Mouse (Mus musculus) liver, postnatal 0 days (tissue): ENCODE data around the gene Bach1. TPM values are rescaled to one million over a fixed set of nuclear protein-coding genes. Genes with fewer than 3 reads are reported as not detected.

Experiments used
- ATAC-seq: fragments of 200-750 bp; cut with Nextera tagmentation; 2 replicates; pipeline ENCODE4 v1.8.0; 2017; ENCODE audit warnings: mild to moderate bottlenecking, moderate library complexity
- DNase-seq: peaks from one replicate; pipeline ENCODE4 v3.0.0-alpha.2; 2016
- H3K27ac ChIP-seq: fragments of 300-500 bp; sonication (generic); 2 replicates; pipeline ENCODE4 v1.5.1; 2014; ENCODE audit warnings: antibody characterized with exemption, moderate library complexity, mild to moderate bottlenecking, low read depth
- H3K27me3 ChIP-seq: fragments of 300-500 bp; sonication (generic); 2 replicates; pipeline ENCODE4 v1.6.1; 2014; ENCODE audit warnings: low read length, control low read depth, mixed read lengths; ENCODE audit not compliant: insufficient read depth
- H3K36me3 ChIP-seq: fragments of 300-500 bp; sonication (generic); replicated peaks from 2 replicates; pipeline ENCODE4 v1.6.1; 2014; ENCODE audit warnings: mild to moderate bottlenecking, control low read depth, low read length, moderate library complexity, mixed read lengths; ENCODE audit not compliant: insufficient read depth
- H3K4me1 ChIP-seq: fragments of 300-500 bp; sonication (generic); 2 replicates; pipeline ENCODE4 v1.6.1; 2014; ENCODE audit warnings: antibody characterized with exemption, mild to moderate bottlenecking, control low read depth; ENCODE audit not compliant: insufficient read depth
- H3K4me2 ChIP-seq: fragments of 300-500 bp; sonication (generic); 2 replicates; pipeline ENCODE4 v1.6.1; 2014; ENCODE audit warnings: low read depth, mild to moderate bottlenecking, low read length, moderate library complexity, mixed read lengths
- H3K4me3 ChIP-seq: fragments of 300-500 bp; sonication (generic); 2 replicates; pipeline ENCODE4 v1.5.1; 2014; ENCODE audit warnings: low read depth, low read length
- H3K9ac ChIP-seq: fragments of 300-500 bp; sonication (generic); replicated peaks from 2 replicates; pipeline ENCODE4 v1.6.1; 2014; ENCODE audit warnings: mild to moderate bottlenecking, moderate library complexity
- H3K9me3 ChIP-seq: fragments of 300-500 bp; sonication (generic); 2 replicates; pipeline ENCODE4 v1.6.1; 2016; ENCODE audit warnings: mild to moderate bottlenecking, control low read depth, low read length, mixed read lengths
- CTCF ChIP-seq: sonication (generic); IDR thresholded peaks from 2 replicates; pipeline ENCODE4 v1.5.1; 2016; ENCODE audit warnings: antibody characterized with exemption, low read depth
- EP300 ChIP-seq: IDR thresholded peaks from 2 replicates; pipeline ENCODE4 v1.6.1; 2016; ENCODE audit warnings: antibody characterized with exemption, low read depth, mild to moderate bottlenecking
- WGBS: fragments of 180-500 bp; shearing (Covaris S2); extraction: QIAGEN DNeasy Blood & Tissue Kit; methylation state at CpG from one replicate; pipeline ENCODE4 v1.1.7; 2014; ENCODE audit not compliant: insufficient replicate concordance; 5-methylcytosine and 5-hydroxymethylcytosine counted together
- polyA plus RNA-seq: library from polyadenylated mRNA; unstranded; fragments of >200 nt; fragmentation: Nextera tagmentation; extraction: Ambion mirVana; gene quantifications from 2 replicates; pipeline ENCODE4 v1.2.1, GENCODE M21; 2015

The Bach1 gene
- polyA plus RNA-seq, 1 experiment from 2014 or later, result 5.9 TPM

DNA sequence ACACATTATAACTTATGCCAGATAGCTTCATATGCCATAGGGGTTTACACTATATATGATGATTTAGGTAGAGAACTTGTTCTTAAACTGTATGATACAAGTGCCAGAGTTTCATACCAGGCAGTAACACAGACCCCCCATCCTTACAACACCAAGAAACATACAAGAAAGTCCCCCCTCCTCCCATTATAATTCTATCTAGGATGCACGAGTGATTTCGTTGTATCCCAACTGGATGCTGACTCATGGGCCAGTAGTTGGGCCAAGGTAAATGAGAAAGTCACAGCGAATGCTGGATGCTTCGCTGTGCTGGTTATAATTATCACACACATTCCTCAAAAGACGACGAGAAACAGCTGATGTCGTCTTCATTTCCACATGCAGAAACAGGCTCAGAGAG is 25.6 kb upstream of the Bach1 start:
- no peak for ATAC-seq
- WGBS, result 78% methylated on average over 7 of the region's 7 CpGs

GRCm38 (mm10) chr16:87676182-87676581 is 22.6 kb upstream of the Bach1 start:
- 58% methylated on average over 10 of the region's 10 CpGs for whole genome bisulfite sequencing
- ATAC-seq, result peak; percentile 93
- H3K4me1 ChIP-seq, result 0 out of 2 replicates have a peak, but pooled peaks cover 2% of the 10 kb centered on the region

More for the DNA sequence above, 25.6 kb upstream of the Bach1 start:
- no peak overlapping the region for H3K27ac ChIP-seq
- no peak overlapping the region for H3K9ac ChIP-seq
- H3K27me3 ChIP-seq, result no peaks in the 10 kb centered on the region
- TF ChIP-seq CTCF (no peak), EP300 (no peak)
- H3K4me2 ChIP-seq, result no peak overlapping the region
- H3K4me1 ChIP-seq, result 0 out of 2 replicates have a peak, but pooled peaks cover 2% of the 10 kb centered on the region
- no peaks in the 10 kb centered on the region for H3K36me3 ChIP-seq
- no peak for DNase-seq
- H3K4me3 ChIP-seq, result no peak overlapping the region
- H3K9me3 ChIP-seq, result no peaks in the 10 kb centered on the region

DNA sequence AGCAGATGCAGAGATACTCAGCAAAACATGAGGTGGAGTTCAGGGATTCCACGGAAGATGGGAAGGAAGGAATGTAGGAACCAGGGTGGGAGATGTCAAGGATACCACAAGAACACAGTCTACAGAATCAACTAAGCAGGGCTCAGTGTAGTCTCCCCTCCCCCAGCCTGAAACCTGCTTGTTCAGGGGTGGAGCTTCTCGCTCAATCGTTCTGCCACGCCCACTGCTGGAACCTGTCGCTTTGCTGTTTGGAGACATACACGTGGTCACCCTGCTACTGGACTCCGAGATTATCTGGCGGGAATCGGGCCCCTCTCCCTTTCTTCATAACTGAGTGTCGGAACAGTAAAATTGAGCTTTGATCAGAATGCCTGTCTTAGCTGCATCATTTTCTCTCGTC is 20.1 kb upstream of the Bach1 start:
- H3K9me3 ChIP-seq, result no peaks in the 10 kb centered on the region
- peaks cover 2% of the 10 kb centered on the region; the same call in 1 of the 2 replicates for H3K4me1 ChIP-seq
- DNase-seq, result no peak
- H3K36me3 ChIP-seq, result no peaks in the 10 kb centered on the region
- TF ChIP-seq CTCF (no peak), EP300 (no peak)
- no peak overlapping the region for H3K4me2 ChIP-seq
- H3K4me3 ChIP-seq, result no peak overlapping the region
- H3K27me3 ChIP-seq, result no peaks in the 10 kb centered on the region
- no peak overlapping the region for H3K27ac ChIP-seq
- H3K9ac ChIP-seq, result no peak overlapping the region
- no peak for ATAC-seq
- 65% methylated on average over 11 of the region's 11 CpGs for WGBS

More at GRCm38 (mm10) chr16:87676182-87676581, 22.6 kb upstream of the Bach1 start:
- no peak overlapping the region for H3K4me2 ChIP-seq
- TF ChIP-seq EP300, result peak; percentile 71; the same call in 1 of the 2 replicates
- TF ChIP-seq CTCF, result no peak
- H3K9ac ChIP-seq, result no peak overlapping the region
- H3K4me3 ChIP-seq, result no peak overlapping the region
- H3K27ac ChIP-seq, result 0 out of 2 replicates have a peak overlapping the region, but pooled peaks have one; percentile 23
- H3K27me3 ChIP-seq, result no peaks in the 10 kb centered on the region
- no peaks in the 10 kb centered on the region for H3K9me3 ChIP-seq
- peak; percentile 38 for DNase-seq
- no peaks in the 10 kb centered on the region for H3K36me3 ChIP-seq

DNA sequence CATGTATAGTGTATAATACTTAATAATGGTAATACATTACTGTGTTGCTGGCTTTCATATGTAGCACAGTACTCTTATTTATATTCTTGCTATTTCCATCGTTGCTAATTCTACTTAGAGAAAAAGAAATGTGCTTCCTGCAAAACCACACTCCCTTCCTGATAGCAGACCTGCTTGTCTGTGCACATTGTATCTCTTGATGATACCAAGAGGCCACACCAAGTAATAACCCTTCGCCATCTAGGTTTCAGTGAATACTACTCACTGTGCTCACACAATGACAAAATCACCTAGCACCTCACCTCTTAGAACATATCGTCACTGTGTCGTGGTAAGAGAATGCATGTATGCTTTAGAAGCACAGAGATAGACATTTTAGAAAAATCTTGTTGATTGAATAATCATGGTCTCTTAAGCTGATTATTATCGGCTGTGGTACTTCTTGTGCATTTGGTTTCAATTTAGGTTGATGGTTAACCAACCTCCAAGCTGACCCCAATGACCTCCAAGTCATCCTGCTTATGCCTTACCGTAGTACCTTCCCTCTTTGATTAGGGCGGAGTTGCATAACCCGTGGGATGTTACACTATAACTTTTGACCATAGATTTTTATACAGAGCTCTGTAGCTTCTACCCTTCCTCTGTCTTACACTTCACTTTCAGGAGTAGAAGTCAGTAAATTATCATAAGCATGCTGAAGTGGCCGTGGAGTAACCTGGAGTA is 17.7 kb upstream of the Bach1 start:
- Histone ChIP-seq H3K36me3 (no peaks in the 10 kb centered on the region), H3K27me3 (no peaks in the 10 kb centered on the region), H3K27ac (no peak overlapping the region; the same call in 1 of the 2 replicates), H3K9ac (no peak overlapping the region), H3K4me2 (no peak overlapping the region), H3K4me1 (no peaks in the 10 kb centered on the region; the same call in 1 of the 2 replicates), H3K9me3 (no peaks in the 10 kb centered on the region), H3K4me3 (no peak overlapping the region)
- 62% methylated on average over 9 of the region's 9 CpGs for WGBS
- no peak for TF ChIP-seq EP300
- no peak for TF ChIP-seq CTCF
- ATAC-seq (peak; percentile 71), DNase-seq (no peak)

- 39% methylated on average over 3 of the region's 3 CpGs for WGBS
- no peaks in the 10 kb centered on the region for H3K36me3 ChIP-seq
- no peaks in the 10 kb centered on the region for H3K9me3 ChIP-seq
- H3K4me1 ChIP-seq, result no peaks in the 10 kb centered on the region; the same call in 1 of the 2 replicates
- DNase-seq, result no peak
- no peak overlapping the region for H3K4me2 ChIP-seq
- no peak overlapping the region; the same call in 1 of the 2 replicates for H3K27ac ChIP-seq
- H3K4me3 ChIP-seq, result no peak overlapping the region
- ATAC-seq, result 0 out of 2 replicates have a peak, but pooled peaks have one; percentile 38
- no peaks in the 10 kb centered on the region for H3K27me3 ChIP-seq
- TF ChIP-seq EP300, result no peak
- TF ChIP-seq CTCF, result no peak
- H3K9ac ChIP-seq, result no peak overlapping the region
Observed at GRCm38 (mm10) chr16:87681848-87682247, 16.9 kb upstream of the Bach1 start.

DNA sequence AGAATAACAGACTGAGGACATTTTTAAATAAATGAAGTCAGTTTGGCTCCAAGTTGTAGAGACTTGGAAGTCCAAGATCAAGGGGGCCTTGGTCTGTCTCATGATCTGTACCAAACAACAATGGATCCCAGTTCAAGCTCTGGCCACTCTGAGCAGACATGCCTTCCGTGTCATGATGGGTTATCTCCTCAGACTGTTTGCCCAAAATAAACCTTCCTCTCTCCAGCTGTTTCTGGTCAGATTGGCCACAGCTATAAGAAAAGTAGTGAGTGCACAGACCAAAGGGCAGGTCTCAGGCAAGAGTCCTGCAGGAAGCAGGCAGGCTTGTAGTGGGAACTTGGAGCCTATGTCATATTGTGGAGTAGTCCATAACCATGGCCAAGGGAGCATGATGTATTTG is 12.3 kb upstream of the Bach1 start:
- Histone ChIP-seq H3K9ac (no peak overlapping the region), H3K4me3 (no peak overlapping the region), H3K27ac (no peak overlapping the region), H3K27me3 (no peaks in the 10 kb centered on the region), H3K4me1 (no peaks in the 10 kb centered on the region; the same call in none of the 2 replicates), H3K4me2 (no peak overlapping the region), H3K36me3 (no peaks in the 10 kb centered on the region), H3K9me3 (no peaks in the 10 kb centered on the region)
- 29% methylated on average over 1 of the region's 1 CpGs for WGBS
- TF ChIP-seq CTCF (no peak), EP300 (no peak)
- ATAC-seq, result peak; percentile 31; the same call in 1 of the 2 replicates
- no peak for DNase-seq
